Mouse (Mus musculus): ENCODE measurements around the gene Tigit. TPM values are rescaled to one million over a fixed set of nuclear protein-coding genes. Genes with fewer than 3 reads are reported as not detected.

Tigit gene
- polyA plus RNA-seq, 1 experiment from 2014 or later, result 0.21 TPM

DNA sequence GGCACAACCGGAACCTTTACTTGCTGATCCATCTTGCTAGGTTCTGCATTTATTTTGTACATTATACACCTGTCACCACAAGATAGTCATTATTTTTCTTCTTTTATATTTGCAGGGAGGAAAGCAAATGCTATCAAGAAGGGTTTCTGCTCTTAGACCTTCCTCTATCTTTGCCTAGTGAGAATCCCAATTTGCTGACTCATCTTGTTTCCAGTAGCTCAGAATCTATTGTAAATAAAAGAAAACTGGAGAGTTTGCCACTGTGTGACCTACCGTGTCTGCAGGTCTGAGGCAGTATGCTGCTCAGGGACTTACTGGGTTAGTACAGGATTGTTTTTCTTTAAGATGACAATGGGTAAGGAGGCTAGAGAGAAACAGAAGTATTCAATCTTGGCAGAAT is 24.0 kb upstream of the Tigit start:
- H3K27ac ChIP-seq (ENCODE audit: low read length), result no peak overlapping the region
- no peaks in the 10 kb centered on the region for H3K36me3 ChIP-seq (ENCODE audit: control insufficient read depth, insufficient read depth)
- H3K4me1 ChIP-seq (ENCODE audit: control insufficient read depth, insufficient read depth, low read length), result no peaks in the 10 kb centered on the region
- H3K27me3 ChIP-seq (ENCODE audit: control insufficient read depth, insufficient read depth, low read length), result no peaks in the 10 kb centered on the region
- no peak overlapping the region for H3K4me2 ChIP-seq (ENCODE audit: low read depth, low read length)
- H3K4me3 ChIP-seq (ENCODE audit: low read length), result no peak overlapping the region
- WGBS, result 71% methylated on average over 2 of the region's 2 CpGs
- no peak for ATAC-seq (replicated peaks; ENCODE audit: extremely low read depth, insufficient read depth, low FRiP score)
- no peaks in the 10 kb centered on the region for H3K9me3 ChIP-seq (replicated peaks; ENCODE audit: control insufficient read depth, low read length)
- H3K9ac ChIP-seq (ENCODE audit: low read length), result no peak overlapping the region

GRCm38 (mm10) chr16:43674400-43674799 is 10.5 kb upstream of the Tigit start:
- no peaks in the 10 kb centered on the region; the same call in 1 of the 2 replicates for H3K9me3 ChIP-seq (replicated peaks; ENCODE audit: control insufficient read depth, low read length)
- H3K4me3 ChIP-seq (ENCODE audit: low read length), result no peak overlapping the region
- ATAC-seq (replicated peaks; ENCODE audit: extremely low read depth, insufficient read depth, low FRiP score), result no peak
- WGBS, result 67% methylated on average over 3 of the region's 3 CpGs
- H3K4me2 ChIP-seq (ENCODE audit: low read depth, low read length), result no peak overlapping the region
- no peaks in the 10 kb centered on the region for H3K36me3 ChIP-seq (ENCODE audit: control insufficient read depth, insufficient read depth)
- H3K27ac ChIP-seq (ENCODE audit: low read length), result no peak overlapping the region
- H3K9ac ChIP-seq (ENCODE audit: low read length), result no peak overlapping the region
- no peaks in the 10 kb centered on the region for H3K4me1 ChIP-seq (ENCODE audit: control insufficient read depth, insufficient read depth, low read length)
- no peaks in the 10 kb centered on the region for H3K27me3 ChIP-seq (ENCODE audit: control insufficient read depth, insufficient read depth, low read length)

- Histone ChIP-seq H3K27me3 (ENCODE audit: control insufficient read depth, insufficient read depth, low read length) (no peaks in the 10 kb centered on the region), H3K4me1 (ENCODE audit: control insufficient read depth, insufficient read depth, low read length) (no peaks in the 10 kb centered on the region), H3K9ac (ENCODE audit: low read length) (no peak overlapping the region), H3K4me3 (ENCODE audit: low read length) (no peak overlapping the region), H3K9me3 (replicated peaks; ENCODE audit: control insufficient read depth, low read length) (no peaks in the 10 kb centered on the region), H3K4me2 (ENCODE audit: low read depth, low read length) (no peak overlapping the region), H3K27ac (ENCODE audit: low read length) (no peak overlapping the region), H3K36me3 (ENCODE audit: control insufficient read depth, insufficient read depth) (no peaks in the 10 kb centered on the region)
- no peak for ATAC-seq (replicated peaks; ENCODE audit: extremely low read depth, insufficient read depth, low FRiP score)
These were observed 8.8 kb upstream of the Tigit start for GRCm38 (mm10) chr16:43672697-43673096.

DNA sequence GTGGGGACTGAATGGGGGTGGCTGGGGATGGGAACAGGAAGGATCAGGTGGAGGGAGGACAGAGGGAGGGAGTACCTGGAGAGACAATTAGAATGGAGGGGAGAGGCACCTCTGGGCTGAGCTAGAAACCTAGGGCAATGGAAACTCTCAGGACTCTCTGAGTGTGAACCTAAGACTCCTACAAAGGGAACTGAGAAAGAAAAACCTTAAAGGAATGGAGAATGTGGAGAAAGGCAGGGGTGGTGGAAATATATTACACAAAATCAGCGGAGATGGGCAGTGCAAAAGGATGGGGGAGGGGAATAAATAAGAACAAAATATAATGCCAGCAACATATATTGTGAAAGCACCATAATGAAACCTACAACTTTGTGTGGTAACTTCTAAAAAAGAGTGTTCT is 8.0 kb upstream of the Tigit start:
- no peak overlapping the region for H3K27ac ChIP-seq (ENCODE audit: low read length)
- H3K9ac ChIP-seq (ENCODE audit: low read length), result no peak overlapping the region
- no peaks in the 10 kb centered on the region for H3K9me3 ChIP-seq (replicated peaks; ENCODE audit: control insufficient read depth, low read length)
- H3K27me3 ChIP-seq (ENCODE audit: control insufficient read depth, insufficient read depth, low read length), result no peaks in the 10 kb centered on the region
- no peaks in the 10 kb centered on the region for H3K36me3 ChIP-seq (ENCODE audit: control insufficient read depth, insufficient read depth)
- 88% methylated on average over 1 of the region's 1 CpGs for WGBS
- H3K4me3 ChIP-seq (ENCODE audit: low read length), result no peak overlapping the region
- ATAC-seq (replicated peaks; ENCODE audit: extremely low read depth, insufficient read depth, low FRiP score), result no peak
- H3K4me1 ChIP-seq (ENCODE audit: control insufficient read depth, insufficient read depth, low read length), result no peaks in the 10 kb centered on the region
- H3K4me2 ChIP-seq (ENCODE audit: low read depth, low read length), result no peak overlapping the region

DNA sequence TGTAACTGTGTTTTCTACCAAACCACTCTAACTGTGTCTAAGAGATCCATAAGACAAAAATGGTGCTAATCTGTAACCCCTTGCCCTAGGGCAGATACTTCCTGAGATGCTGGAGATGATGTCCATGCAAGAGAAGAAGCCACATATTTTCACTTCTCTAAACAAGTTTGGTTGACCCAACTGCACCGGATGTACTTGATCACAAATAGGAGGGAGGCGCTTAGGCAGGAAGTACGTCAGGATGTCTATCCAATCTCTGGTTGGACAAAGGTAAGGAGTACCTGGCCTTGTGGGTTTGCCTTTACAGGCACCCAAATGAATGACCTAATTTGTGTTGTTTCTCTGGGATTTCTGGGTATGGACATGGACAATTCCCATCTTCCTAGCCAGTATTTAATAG is 4.3 kb upstream of the Tigit start:
- Histone ChIP-seq H3K4me2 (ENCODE audit: low read depth, low read length) (no peak overlapping the region), H3K9me3 (replicated peaks; ENCODE audit: control insufficient read depth, low read length) (no peaks in the 10 kb centered on the region), H3K4me1 (ENCODE audit: control insufficient read depth, insufficient read depth, low read length) (no peaks in the 10 kb centered on the region), H3K9ac (ENCODE audit: low read length) (no peak overlapping the region), H3K27me3 (ENCODE audit: control insufficient read depth, insufficient read depth, low read length) (no peaks in the 10 kb centered on the region), H3K4me3 (ENCODE audit: low read length) (no peak overlapping the region), H3K27ac (ENCODE audit: low read length) (no peak overlapping the region), H3K36me3 (ENCODE audit: control insufficient read depth, insufficient read depth) (no peaks in the 10 kb centered on the region)
- no peak for ATAC-seq (replicated peaks; ENCODE audit: extremely low read depth, insufficient read depth, low FRiP score)
- WGBS, result 92% methylated on average over 3 of the region's 3 CpGs

DNA sequence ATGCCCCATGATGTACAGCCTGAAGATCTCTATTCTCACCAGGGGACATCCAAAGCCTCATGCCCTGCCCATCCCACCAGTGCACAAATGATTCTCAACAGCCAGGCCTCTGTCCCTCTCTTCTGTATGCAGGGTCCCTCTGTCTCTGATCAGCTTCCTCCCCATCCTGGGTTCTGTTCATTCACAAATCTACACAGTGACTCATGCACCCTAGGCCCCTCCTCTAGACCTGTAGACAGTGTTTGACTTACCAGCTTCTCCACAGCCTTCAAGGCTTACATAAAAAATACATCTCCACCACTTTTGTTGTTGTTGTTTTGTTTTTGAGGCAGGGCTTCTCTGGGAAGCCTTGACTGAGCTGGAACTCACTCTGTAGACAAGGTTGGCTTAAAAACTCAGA is 915 bp upstream of the Tigit start:
- H3K27ac ChIP-seq (ENCODE audit: low read length), result no peak overlapping the region
- no peak for ATAC-seq (replicated peaks; ENCODE audit: extremely low read depth, insufficient read depth, low FRiP score)
- H3K27me3 ChIP-seq (ENCODE audit: control insufficient read depth, insufficient read depth, low read length), result no peaks in the 10 kb centered on the region
- H3K9ac ChIP-seq (ENCODE audit: low read length), result no peak overlapping the region
- no peak overlapping the region for H3K4me3 ChIP-seq (ENCODE audit: low read length)
- H3K36me3 ChIP-seq (ENCODE audit: control insufficient read depth, insufficient read depth), result no peaks in the 10 kb centered on the region
- no peak overlapping the region for H3K4me2 ChIP-seq (ENCODE audit: low read depth, low read length)
- H3K4me1 ChIP-seq (ENCODE audit: control insufficient read depth, insufficient read depth, low read length), result no peaks in the 10 kb centered on the region
- no peaks in the 10 kb centered on the region for H3K9me3 ChIP-seq (replicated peaks; ENCODE audit: control insufficient read depth, low read length)

DNA sequence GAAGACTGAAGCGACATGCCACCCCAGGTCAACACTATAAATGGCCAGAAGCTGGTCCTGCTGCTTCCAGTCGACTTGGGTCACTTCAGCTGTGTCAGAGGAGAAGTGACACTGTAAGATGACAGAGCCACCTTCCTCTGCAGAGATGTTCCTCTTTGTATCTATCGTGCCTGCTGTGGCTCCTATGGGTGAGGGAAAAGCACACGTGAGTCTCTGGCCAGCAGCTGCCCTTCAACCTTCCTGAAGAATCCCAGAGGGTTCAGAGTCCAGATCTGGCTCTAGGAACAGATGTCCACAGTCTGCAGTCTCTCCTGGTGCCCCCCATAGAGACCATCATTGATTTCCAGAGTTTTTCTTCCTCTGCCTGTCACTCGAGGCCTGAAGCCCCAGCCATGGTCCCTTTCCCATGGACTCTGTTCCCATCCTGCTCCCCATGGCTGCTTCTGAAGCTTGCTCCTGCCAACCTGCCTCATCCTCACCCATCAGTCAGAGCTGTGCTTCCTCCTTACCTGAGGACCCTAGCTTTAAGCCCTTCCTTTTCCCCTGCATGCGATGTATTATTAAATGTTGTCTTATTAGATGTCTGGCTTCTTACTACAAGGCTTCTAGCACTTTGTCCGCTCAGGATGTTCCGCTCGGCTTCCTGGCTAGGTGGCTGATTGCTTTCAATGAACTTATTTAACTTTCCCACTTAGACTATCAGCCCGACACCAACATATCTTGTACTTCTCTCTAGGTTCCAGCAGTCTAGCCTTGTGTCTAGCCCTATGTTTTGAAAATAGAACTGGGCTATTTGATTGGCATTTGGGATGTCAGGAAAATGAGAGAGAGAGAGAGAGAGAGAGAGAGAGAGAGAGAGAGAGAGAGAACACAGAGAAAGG is 1.6 kb downstream of the Tigit start:
- Histone ChIP-seq H3K9ac (ENCODE audit: low read length) (no peak overlapping the region), H3K4me3 (ENCODE audit: low read length) (no peak overlapping the region), H3K36me3 (ENCODE audit: control insufficient read depth, insufficient read depth) (no peaks in the 10 kb centered on the region), H3K4me2 (ENCODE audit: low read depth, low read length) (no peak overlapping the region), H3K27me3 (ENCODE audit: control insufficient read depth, insufficient read depth, low read length) (no peaks in the 10 kb centered on the region), H3K9me3 (replicated peaks; ENCODE audit: control insufficient read depth, low read length) (no peaks in the 10 kb centered on the region), H3K4me1 (ENCODE audit: control insufficient read depth, insufficient read depth, low read length) (no peaks in the 10 kb centered on the region), H3K27ac (ENCODE audit: low read length) (no peak overlapping the region)
- ATAC-seq (replicated peaks; ENCODE audit: extremely low read depth, insufficient read depth, low FRiP score), result no peak
- WGBS, result 74% methylated on average over 10 of the region's 10 CpGs

DNA sequence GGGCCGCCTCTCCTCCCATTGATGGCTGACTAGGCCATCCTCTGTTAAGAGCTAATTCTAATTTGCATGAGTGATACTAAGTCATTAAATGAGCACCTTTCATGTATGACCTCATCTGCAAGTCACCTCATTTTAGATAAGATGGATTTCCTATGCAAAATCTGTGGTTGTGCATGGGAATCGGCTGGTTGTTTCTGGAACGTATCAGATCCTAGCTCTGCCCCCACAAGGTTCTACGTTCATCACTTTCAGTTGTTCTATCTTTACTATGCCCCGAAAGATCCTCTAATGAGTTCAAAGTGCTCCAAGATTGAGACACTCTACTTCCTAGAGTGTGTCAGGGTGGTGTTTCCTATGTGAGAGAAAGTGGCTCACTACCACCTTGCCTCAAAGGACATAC is 2.4 kb downstream of the Tigit start:
- Histone ChIP-seq H3K4me2 (ENCODE audit: low read depth, low read length) (no peak overlapping the region), H3K4me1 (ENCODE audit: control insufficient read depth, insufficient read depth, low read length) (no peaks in the 10 kb centered on the region), H3K9me3 (replicated peaks; ENCODE audit: control insufficient read depth, low read length) (no peaks in the 10 kb centered on the region), H3K27ac (ENCODE audit: low read length) (no peak overlapping the region), H3K36me3 (ENCODE audit: control insufficient read depth, insufficient read depth) (no peaks in the 10 kb centered on the region), H3K9ac (ENCODE audit: low read length) (no peak overlapping the region), H3K4me3 (ENCODE audit: low read length) (no peak overlapping the region), H3K27me3 (ENCODE audit: control insufficient read depth, insufficient read depth, low read length) (no peaks in the 10 kb centered on the region)
- 93% methylated on average over 5 of the region's 5 CpGs for WGBS
- ATAC-seq (replicated peaks; ENCODE audit: extremely low read depth, insufficient read depth, low FRiP score), result no peak

- H3K9ac ChIP-seq (ENCODE audit: low read length), result no peak overlapping the region
- no peaks in the 10 kb centered on the region for H3K36me3 ChIP-seq (ENCODE audit: control insufficient read depth, insufficient read depth)
- H3K4me1 ChIP-seq (ENCODE audit: control insufficient read depth, insufficient read depth, low read length), result no peaks in the 10 kb centered on the region
- WGBS, result 76% methylated on average over 6 of the region's 6 CpGs
- no peak overlapping the region for H3K4me3 ChIP-seq (ENCODE audit: low read length)
- no peaks in the 10 kb centered on the region for H3K9me3 ChIP-seq (replicated peaks; ENCODE audit: control insufficient read depth, low read length)
- no peaks in the 10 kb centered on the region for H3K27me3 ChIP-seq (ENCODE audit: control insufficient read depth, insufficient read depth, low read length)
- H3K27ac ChIP-seq (ENCODE audit: low read length), result no peak overlapping the region
- no peak for ATAC-seq (replicated peaks; ENCODE audit: extremely low read depth, insufficient read depth, low FRiP score)
- H3K4me2 ChIP-seq (ENCODE audit: low read depth, low read length), result no peak overlapping the region
These were observed 8.7 kb downstream of the Tigit start for GRCm38 (mm10) chr16:43655183-43655787.

Data from heart, embryonic 16.5 days (tissue).